Mouse (Mus musculus) stomach, embryonic 14.5 days (tissue): ENCODE measurements around the gene G0s2. TPM values are rescaled to one million over a fixed set of nuclear protein-coding genes. Genes with fewer than 3 reads are reported as not detected.

ENCODE experiments used
- ATAC-seq: fragments of 200-750 bp; cut with Nextera tagmentation; 2 replicates; pipeline ENCODE4 v1.8.0; 2017; ENCODE audit warnings: low read depth, moderate TSS enrichment; ENCODE audit not compliant: insufficient number of reproducible peaks, insufficient read depth, low FRiP score
- H3K27ac ChIP-seq: fragments of 300-500 bp; sonication (generic); 2 replicates; pipeline ENCODE4 v1.5.1; 2014; ENCODE audit warnings: mild to moderate bottlenecking, low read length, moderate library complexity, mixed read lengths
- H3K27me3 ChIP-seq: fragments of 300-500 bp; sonication (generic); 2 replicates; pipeline ENCODE4 v1.6.1; 2014; ENCODE audit warnings: low read length, control low read depth, mixed read lengths; ENCODE audit not compliant: control insufficient read depth, insufficient read depth
- H3K36me3 ChIP-seq: fragments of 300-500 bp; sonication (generic); 2 replicates; pipeline ENCODE4 v1.6.1; 2014; ENCODE audit warnings: mild to moderate bottlenecking, control low read depth, low read length, moderate library complexity, mixed read lengths; ENCODE audit not compliant: control insufficient read depth, insufficient read depth
- H3K4me1 ChIP-seq: fragments of 300-500 bp; sonication (generic); 2 replicates; pipeline ENCODE4 v1.6.1; 2014; ENCODE audit warnings: low read length, control low read depth, mixed read lengths; ENCODE audit not compliant: control insufficient read depth, insufficient read depth
- H3K4me2 ChIP-seq: fragments of 300-500 bp; sonication (generic); replicated peaks from 2 replicates; pipeline ENCODE4 v1.6.1; 2014; ENCODE audit warnings: low read depth, low read length, control low read depth
- H3K4me3 ChIP-seq: fragments of 300-500 bp; sonication (generic); 2 replicates; pipeline ENCODE4 v1.5.1; 2014; ENCODE audit warnings: low read depth, low read length, control low read depth
- H3K9ac ChIP-seq: fragments of 300-500 bp; sonication (generic); replicated peaks from 2 replicates; pipeline ENCODE4 v1.6.1; 2014; ENCODE audit warnings: low read depth, mild to moderate bottlenecking, control low read depth, low read length, moderate library complexity, mixed read lengths
- H3K9me3 ChIP-seq: fragments of 300-500 bp; sonication (generic); 2 replicates; pipeline ENCODE4 v1.6.1; 2016; ENCODE audit warnings: low read depth, low read length, control low read depth; ENCODE audit not compliant: control insufficient read depth
- WGBS: fragments of 180-500 bp; shearing (Covaris S2); extraction: QIAGEN DNeasy Blood & Tissue Kit; methylation state at CpG from one replicate; pipeline ENCODE4 v1.1.7; 2014; 5-methylcytosine and 5-hydroxymethylcytosine counted together
- polyA plus RNA-seq: library from polyadenylated mRNA; unstranded; fragments of >200 nt; fragmentation: Nextera tagmentation; extraction: Ambion mirVana; gene quantifications from 2 replicates; pipeline ENCODE4 v1.2.1, GENCODE M21; 2014

Gene G0s2
- polyA plus RNA-seq, 1 experiment from 2014 or later = 26.5 TPM

DNA sequence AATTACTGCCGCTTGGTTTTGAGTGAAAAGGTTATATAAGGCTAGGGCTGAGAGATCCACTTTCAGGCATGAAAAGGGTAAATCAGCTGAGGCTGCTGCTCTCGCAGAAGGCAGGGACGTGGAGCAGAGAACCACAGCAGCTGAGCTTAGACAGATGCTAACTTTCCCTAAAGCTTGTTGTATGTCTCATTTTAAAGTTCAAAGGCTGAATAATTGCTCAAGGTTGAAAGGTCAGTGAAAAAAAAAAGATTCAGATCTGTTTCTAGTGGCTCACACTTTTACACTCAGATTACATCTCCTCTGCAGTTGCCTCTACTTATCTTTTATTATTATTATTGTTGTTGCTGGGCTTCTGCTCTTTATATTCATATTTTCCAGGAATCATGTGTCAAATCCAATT lies 47.5 kb downstream of the G0s2 start:
- Histone ChIP-seq H3K36me3 (no peaks in the 10 kb centered on the region), H3K27ac (no peak overlapping the region), H3K4me1 (no peaks in the 10 kb centered on the region), H3K4me3 (no peak overlapping the region), H3K27me3 (no peaks in the 10 kb centered on the region), H3K9ac (no peak overlapping the region), H3K4me2 (no peak overlapping the region), H3K9me3 (no peaks in the 10 kb centered on the region)
- no peak for ATAC-seq
- WGBS = 19% methylated on average over 3 of the region's 3 CpGs

Other genes starting within 250 kb of the G0s2 start
- 3.6 and 5.2 TPM in 2 replicates for gene Syt14, start 237.4 kb downstream of the G0s2 start, polyA plus RNA-seq
- 10.6 and 10.9 TPM in 2 replicates for gene Diexf, start 142.9 kb downstream of the G0s2 start, polyA plus RNA-seq
- 56.6 and 61.0 TPM in 2 replicates for gene Irf6, start 120.1 kb downstream of the G0s2 start, polyA plus RNA-seq
- gene A130010J15Rik, start 105.2 kb downstream of the G0s2 start, polyA plus RNA-seq = 16.6 and 18.5 TPM in 2 replicates
- 1.4 and 2.8 TPM in 2 replicates for gene Traf3ip3, start 71.5 kb downstream of the G0s2 start, polyA plus RNA-seq
- 9.7 and 13.7 TPM in 2 replicates for gene Lamb3, start 65.5 kb downstream of the G0s2 start, polyA plus RNA-seq
- gene Hsd11b1, start 9.1 kb downstream of the G0s2 start, polyA plus RNA-seq = 0.62 and 1.2 TPM in 2 replicates
- gene Camk1g, start 97.1 kb upstream of the G0s2 start, polyA plus RNA-seq = 7.6 and 10.5 TPM in 2 replicates